Mouse (Mus musculus) embryo, embryonic 11.5 days (tissue): ENCODE results near the gene Pan3.
"Not testable (repeated sequence)": the region's sequence is repeated elsewhere in the genome, so short reads cannot be mapped to it uniquely, and the experiment has no call there.

Experiments
- DNase-seq: peaks from one replicate; pipeline ENCODE4 v3.0.0-alpha.2; 2012; ENCODE audit warnings: low read depth, low spot score

Gene Pan3

DNA sequence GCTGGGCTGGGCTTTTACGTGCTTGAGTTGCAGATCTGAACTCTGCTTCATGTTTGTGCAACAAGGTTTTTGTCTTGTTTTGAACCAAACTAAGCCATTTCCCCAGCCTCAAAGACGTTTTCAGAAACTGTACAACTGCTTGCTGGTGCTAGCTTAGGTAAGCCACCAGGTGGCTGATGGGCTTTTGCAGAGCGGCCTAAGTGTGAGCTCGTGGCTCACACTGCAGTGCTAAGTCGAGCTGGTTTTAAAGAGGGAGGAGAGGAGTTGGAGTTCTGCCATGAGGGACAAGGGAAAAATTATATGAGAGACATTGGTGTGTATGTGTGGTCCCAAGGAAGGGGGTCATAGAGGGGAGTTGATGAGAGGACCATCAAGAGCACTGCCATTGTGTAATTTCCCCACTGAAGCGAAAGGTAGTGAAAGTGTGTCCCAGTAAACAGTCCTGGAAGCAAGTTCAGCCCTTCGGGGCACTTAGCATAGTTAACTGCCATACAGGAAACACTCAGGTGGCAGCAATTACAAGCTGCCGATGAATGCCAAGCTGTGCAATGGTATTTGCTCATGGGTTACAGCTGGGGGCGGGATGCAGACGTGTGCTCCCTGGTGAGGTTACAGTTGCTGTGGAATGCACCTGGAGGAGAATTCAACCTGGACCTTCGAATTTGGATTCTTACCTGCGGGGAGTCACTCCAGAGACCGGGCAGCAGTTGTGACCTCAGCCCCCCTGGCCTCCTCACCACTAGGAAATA, 122.1 kb downstream of the Pan3 start:
- DNase-seq, result no peak

GRCm38 (mm10) chr5:147557641-147558040, 127.7 kb downstream of the Pan3 start:
- not testable (repeated sequence) for DNase-seq

GRCm38 (mm10) chr5:147563511-147564139, 133.7 kb downstream of the Pan3 start:
- DNase-seq, result no peak

DNA sequence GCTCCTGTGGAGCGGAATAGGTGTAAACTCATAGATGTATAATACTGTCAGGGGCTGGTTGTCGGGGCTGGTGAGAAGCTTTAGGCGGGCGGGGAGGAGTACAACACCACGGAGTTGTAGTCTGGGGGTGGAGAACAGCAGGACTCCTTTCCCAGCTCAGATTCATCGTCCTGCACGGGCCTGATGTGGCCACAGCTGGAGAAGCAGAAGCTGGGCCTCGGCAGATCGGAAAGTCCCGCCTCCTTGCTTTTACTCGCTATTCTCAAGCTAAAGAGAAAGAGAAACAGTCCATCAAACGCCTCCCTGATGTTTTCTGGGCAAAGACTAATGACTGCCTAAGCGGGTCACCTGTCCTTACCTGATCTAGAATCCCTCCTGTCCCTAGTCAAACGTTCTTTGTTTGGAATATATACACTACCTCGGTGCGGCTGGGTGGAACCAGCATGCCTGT, 134.2 kb downstream of the Pan3 start:
- no peak for DNase-seq

- no peak for DNase-seq
These were observed 135.5 kb downstream of the Pan3 start for GRCm38 (mm10) chr5:147565444-147565843.

DNA sequence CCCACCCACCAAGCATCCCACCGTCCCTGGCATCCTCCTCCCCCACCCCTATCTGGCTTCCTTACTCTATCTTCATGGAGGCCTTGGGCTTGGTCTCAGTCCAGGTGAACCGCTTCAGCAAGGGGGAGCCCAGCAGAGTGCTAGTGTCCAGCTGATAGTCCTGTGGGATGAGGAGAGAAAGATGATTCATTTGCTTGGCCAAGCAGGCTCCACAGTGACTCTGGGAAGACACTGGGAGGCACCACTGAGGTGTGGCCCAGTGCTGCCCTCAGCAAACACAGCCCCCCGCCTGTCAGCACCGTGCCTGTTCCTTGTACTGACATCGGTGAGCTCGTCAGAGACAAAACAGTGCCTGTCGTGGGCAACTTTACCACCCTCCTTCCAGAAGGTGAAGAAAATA, 136.4 kb downstream of the Pan3 start:
- no peak for DNase-seq

DNA sequence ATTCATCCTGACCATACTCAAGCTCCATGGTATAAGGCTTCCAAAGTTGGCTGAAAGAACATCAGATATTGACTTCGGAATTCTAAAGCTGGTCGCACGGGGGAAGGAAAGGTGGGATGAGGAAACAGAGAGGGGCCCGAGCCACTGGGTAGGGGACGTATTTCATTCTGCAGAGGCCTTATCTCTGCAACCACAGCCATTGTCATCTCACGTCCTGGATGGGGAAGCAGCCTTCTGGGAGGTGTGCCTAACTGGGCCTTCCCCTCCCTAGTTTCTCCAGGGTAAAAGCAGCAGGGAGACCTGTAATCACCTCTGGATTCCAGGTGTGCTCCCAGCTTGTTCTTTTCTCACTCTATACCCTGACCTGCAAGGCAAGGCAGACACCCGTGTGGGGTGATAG, 142.7 kb downstream of the Pan3 start:
- no peak for DNase-seq

GRCm38 (mm10) chr5:147573555-147573954, 143.6 kb downstream of the Pan3 start:
- no peak for DNase-seq

GRCm38 (mm10) chr5:147574517-147574916, 144.6 kb downstream of the Pan3 start:
- DNase-seq, result no peak

- DNase-seq, result no peak
These were observed 147.0 kb downstream of the Pan3 start for GRCm38 (mm10) chr5:147577003-147577402.

DNA sequence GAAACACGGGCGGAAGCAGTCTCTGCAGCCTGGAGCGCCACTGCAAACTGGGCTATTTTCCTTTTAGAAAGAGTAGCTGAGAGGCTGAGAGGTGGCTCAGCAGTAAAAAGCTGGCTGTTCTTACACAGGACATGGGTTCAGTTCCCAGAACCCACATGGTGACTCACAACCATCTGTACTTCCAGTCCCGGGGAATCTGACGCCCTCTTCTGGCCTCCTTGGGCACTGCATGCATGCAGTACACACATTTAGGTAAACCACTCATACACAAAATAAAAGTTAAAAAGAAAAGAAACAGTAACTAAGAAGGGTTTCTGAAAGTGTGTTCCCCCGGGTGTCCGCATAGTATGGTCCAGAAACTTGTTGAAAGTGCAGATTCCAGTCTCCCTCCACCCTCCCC, 149.2 kb downstream of the Pan3 start:
- no peak for DNase-seq

DNA sequence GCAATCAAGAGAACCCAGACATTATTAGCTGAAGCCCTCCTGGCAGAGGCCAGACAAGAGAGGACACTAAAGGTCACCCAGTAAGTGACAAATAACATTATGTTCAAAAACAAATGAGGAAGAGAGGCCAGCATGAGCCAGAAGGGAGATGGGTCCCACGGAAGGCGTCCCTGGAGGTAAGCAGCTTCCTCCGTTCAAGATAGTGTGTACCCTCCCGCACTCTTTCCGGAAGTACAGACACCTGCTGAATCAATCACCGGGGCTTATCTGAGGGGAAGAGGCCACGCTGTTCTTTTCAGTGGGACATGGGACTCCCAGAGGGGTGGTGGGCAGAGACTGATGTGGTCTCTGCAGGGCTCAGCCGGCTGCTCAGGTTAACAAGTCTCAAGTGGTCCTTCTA, 149.7 kb downstream of the Pan3 start:
- no peak for DNase-seq

DNA sequence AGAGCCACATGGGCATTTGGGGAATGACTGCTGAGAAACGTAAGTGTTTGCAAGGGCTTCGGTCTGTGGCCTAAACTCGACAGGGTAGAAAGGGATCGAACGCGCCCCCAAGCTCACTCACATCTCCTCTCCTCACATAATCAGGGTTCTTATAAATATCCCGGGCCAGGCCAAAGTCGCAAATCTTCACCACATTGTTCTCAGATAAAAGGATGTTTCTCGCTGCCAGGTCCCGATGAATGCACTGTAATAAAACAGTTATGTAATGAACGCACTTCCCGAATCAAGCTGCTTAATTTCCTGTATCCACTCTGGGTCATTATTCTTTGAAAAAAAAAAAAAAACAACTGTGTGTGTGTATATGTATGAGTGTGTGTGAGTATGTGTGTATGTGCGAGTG, 150.2 kb downstream of the Pan3 start:
- no peak for DNase-seq

GRCm38 (mm10) chr5:147583702-147584298, 153.8 kb downstream of the Pan3 start:
- DNase-seq, result peak; percentile 64

- DNase-seq, result no peak
These were observed 154.7 kb downstream of the Pan3 start for GRCm38 (mm10) chr5:147584648-147585047.

- DNase-seq, result no peak
These were observed 155.1 kb downstream of the Pan3 start for GRCm38 (mm10) chr5:147585070-147585469.

- no peak for DNase-seq
These were observed 159.9 kb downstream of the Pan3 start for GRCm38 (mm10) chr5:147589814-147590213.

DNA sequence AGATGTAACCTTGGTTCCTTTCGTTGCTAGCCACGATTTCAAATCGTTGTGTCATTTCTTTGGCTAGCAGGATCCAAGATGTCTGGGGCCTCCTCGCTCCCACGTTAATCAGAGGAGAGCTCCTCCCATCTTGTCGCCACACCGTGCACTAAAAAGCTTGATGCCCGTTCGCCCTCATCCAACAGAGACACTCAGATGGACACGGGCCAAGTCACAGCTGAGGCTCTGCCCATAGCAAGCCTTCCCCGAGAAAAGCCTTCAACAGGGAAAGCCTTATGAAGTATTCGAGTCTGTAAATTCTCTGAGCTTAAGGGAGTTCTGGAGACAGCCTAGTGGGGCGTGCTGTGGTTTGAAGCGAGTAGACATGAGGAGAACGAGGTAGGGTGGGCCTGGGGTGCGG, 167.9 kb downstream of the Pan3 start:
- no peak for DNase-seq
